Mouse (Mus musculus): ENCODE measurements at regions not wholly inside any gene's neighbourhood (a gene's known extent, or its start where the extent isn't known, plus 50 kb on each side); places are given as distances from the start of the nearest gene placed in this dataset.

DNA sequence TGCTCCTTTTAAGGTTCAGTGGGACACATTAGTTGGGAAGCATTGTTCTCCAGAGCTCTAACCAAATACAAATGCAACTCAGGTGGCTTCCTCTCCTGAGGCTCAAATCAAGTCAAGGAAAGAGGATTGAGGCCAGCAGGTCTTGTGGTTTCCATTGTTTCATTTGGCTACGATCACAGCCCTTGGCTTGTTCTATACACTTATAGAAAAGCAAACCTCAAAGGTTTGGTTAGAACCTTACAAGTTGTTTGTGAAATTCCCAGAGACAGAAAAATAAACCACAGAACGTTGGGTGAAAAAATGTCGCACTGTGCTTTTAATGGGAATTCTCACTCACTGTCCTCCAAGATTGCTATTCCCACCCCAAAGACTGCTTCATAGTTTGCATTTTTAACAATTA, 360.4 kb upstream of the Epha3 start:
- Histone ChIP-seq H3K36me3 (ENCODE audit: control insufficient read depth, insufficient read depth, low read length) (no peaks in the 10 kb centered on the region), H3K27me3 (ENCODE audit: control insufficient read depth, insufficient read depth, low read length) (no peaks in the 10 kb centered on the region), H3K4me1 (ENCODE audit: control insufficient read depth, insufficient read depth, low read length) (no peaks in the 10 kb centered on the region), H3K27ac (no peak overlapping the region), H3K9ac (ENCODE audit: low read depth, low read length) (no peak overlapping the region), H3K79me2 (replicated peaks; ENCODE audit: control insufficient read depth, insufficient read depth, low read length) (no peaks in the 10 kb centered on the region), H3K4me3 (no peak overlapping the region)
- WGBS, result 75% methylated on average over 3 of the region's 3 CpGs
- intact Hi-C loops (cut with DNase I), result no loop called here
- TF ChIP-seq EP300 (IDR thresholded peaks at IDR 0.05; ENCODE audit: insufficient read depth, low read depth, low read length) (no peak), CTCF (IDR thresholded peaks at IDR 0.05) (no peak), POLR2A (IDR thresholded peaks at IDR 0.05; ENCODE audit: insufficient read depth, low read depth, low read length) (no peak)
- no peak for DNase-seq

DNA sequence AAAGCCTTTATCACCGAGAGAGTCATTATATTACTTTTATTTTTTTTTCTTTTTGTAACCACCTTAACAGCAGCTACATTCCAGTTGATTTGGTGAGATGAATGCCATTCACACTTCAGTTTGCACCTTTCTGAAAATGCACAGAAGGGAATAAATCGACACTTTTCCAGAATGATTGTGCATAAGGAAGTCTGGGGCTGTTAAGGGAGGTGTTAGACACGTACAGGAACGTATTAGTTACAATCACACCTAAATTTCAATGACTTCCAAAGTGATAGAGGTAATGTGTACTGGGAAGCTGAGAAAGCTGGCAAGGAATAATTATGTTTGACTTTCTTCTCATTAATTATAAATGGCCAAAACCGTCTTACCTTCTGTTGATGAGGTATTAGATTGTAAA, 352.7 kb upstream of the Epha3 start:
- no peak for TF ChIP-seq POLR2A (IDR thresholded peaks at IDR 0.05; ENCODE audit: insufficient read depth, low read depth, low read length)
- TF ChIP-seq CTCF (IDR thresholded peaks at IDR 0.05), result no peak
- no peak for TF ChIP-seq EP300 (IDR thresholded peaks at IDR 0.05; ENCODE audit: insufficient read depth, low read depth, low read length)
- 74% methylated on average over 5 of the region's 5 CpGs for WGBS
- Histone ChIP-seq H3K4me3 (no peak overlapping the region), H3K27me3 (ENCODE audit: control insufficient read depth, insufficient read depth, low read length) (no peaks in the 10 kb centered on the region), H3K27ac (no peak overlapping the region), H3K36me3 (ENCODE audit: control insufficient read depth, insufficient read depth, low read length) (no peaks in the 10 kb centered on the region), H3K79me2 (replicated peaks; ENCODE audit: control insufficient read depth, insufficient read depth, low read length) (no peaks in the 10 kb centered on the region), H3K4me1 (ENCODE audit: control insufficient read depth, insufficient read depth, low read length) (no peaks in the 10 kb centered on the region), H3K9ac (ENCODE audit: low read depth, low read length) (no peak overlapping the region)
- intact Hi-C loops (cut with DNase I), result no loop called here
- DNase-seq, result no peak

DNA sequence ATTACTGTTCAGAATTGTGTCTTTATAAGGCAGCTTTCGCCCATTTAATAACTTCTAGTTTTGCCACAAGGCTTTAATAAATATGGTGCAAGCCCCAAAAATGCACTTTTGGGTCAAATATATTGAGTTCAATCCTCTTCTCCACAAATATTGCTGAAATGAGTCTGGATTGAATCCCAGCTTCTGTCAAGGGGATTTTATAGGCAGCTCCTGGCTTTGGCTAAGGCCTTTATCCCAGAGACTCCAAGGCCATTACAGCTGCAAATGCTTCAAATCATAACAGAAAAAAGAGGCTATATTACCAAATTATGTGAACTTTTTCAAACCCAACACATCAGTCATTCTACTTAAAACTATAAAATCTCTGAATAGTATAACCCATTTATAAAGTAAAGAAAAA, 347.9 kb upstream of the Epha3 start:
- 76% methylated on average over 1 of the region's 1 CpGs for WGBS
- TF ChIP-seq CTCF (IDR thresholded peaks at IDR 0.05) (no peak), EP300 (IDR thresholded peaks at IDR 0.05; ENCODE audit: insufficient read depth, low read depth, low read length) (no peak), POLR2A (IDR thresholded peaks at IDR 0.05; ENCODE audit: insufficient read depth, low read depth, low read length) (no peak)
- Histone ChIP-seq H3K27ac (no peak overlapping the region), H3K27me3 (ENCODE audit: control insufficient read depth, insufficient read depth, low read length) (no peaks in the 10 kb centered on the region), H3K79me2 (replicated peaks; ENCODE audit: control insufficient read depth, insufficient read depth, low read length) (no peaks in the 10 kb centered on the region), H3K4me3 (no peak overlapping the region), H3K4me1 (ENCODE audit: control insufficient read depth, insufficient read depth, low read length) (no peaks in the 10 kb centered on the region), H3K9ac (ENCODE audit: low read depth, low read length) (no peak overlapping the region), H3K36me3 (ENCODE audit: control insufficient read depth, insufficient read depth, low read length) (no peaks in the 10 kb centered on the region)
- DNase-seq, result no peak
- intact Hi-C loops (cut with DNase I), result no loop called here

DNA sequence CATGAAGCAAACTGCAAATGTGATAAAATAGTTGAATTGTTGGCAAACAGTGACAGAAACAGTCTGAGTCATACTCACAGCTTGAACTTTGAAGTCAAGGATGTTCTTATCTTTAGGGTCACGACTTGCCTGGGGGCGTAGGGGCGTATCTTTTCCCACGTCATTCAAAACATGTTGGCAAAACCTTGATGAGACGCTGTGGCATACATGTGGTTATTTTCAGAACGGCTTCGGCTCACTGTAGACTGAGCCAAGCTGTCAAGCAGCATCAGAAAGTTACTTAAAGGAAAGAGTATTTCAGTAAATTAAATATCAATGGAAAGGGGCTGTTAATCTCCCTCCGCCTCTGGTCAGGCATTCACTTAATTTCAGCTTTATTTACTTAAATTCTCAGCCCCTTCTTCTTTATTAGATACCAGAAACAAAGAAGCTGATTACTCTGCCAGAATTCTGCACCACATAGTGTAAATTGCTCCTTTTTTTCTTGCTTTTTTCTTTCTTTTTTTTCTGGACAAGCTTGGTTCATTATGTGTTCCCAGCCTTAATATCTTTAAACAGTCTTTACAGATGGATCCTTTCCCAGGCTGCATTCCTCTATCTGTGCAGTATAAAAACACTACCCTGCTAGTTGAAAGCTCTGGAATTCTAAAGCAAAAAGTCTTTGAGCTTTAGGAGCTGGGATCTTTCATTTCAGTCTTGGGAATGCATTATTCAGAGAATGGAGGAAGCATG, 302.9 kb upstream of the Epha3 start:
- 12% methylated on average over 8 of the region's 8 CpGs for WGBS
- Histone ChIP-seq H3K79me2 (replicated peaks; ENCODE audit: control insufficient read depth, insufficient read depth, low read length) (no peaks in the 10 kb centered on the region), H3K36me3 (ENCODE audit: control insufficient read depth, insufficient read depth, low read length) (no peaks in the 10 kb centered on the region), H3K27me3 (ENCODE audit: control insufficient read depth, insufficient read depth, low read length) (no peaks in the 10 kb centered on the region), H3K4me3 (no peak overlapping the region), H3K4me1 (ENCODE audit: control insufficient read depth, insufficient read depth, low read length) (no peaks in the 10 kb centered on the region), H3K9ac (ENCODE audit: low read depth, low read length) (no peak overlapping the region), H3K27ac (no peak overlapping the region)
- TF ChIP-seq EP300 (IDR thresholded peaks at IDR 0.05; ENCODE audit: insufficient read depth, low read depth, low read length) (no peak), CTCF (IDR thresholded peaks at IDR 0.05) (no peak), POLR2A (IDR thresholded peaks at IDR 0.05; ENCODE audit: insufficient read depth, low read depth, low read length) (no peak)
- peak in 1 of 2 experiments; percentile 2 for DNase-seq
- intact Hi-C loops (cut with DNase I), result no loop called here

GRCm38 (mm10) chr16:64166036-64166435, 302.1 kb upstream of the Epha3 start:
- whole genome bisulfite sequencing, result 49% methylated on average over 2 of the region's 2 CpGs
- no peaks in the 10 kb centered on the region for H3K79me2 ChIP-seq (replicated peaks; ENCODE audit: control insufficient read depth, insufficient read depth, low read length)
- H3K36me3 ChIP-seq (ENCODE audit: control insufficient read depth, insufficient read depth, low read length), result no peaks in the 10 kb centered on the region
- TF ChIP-seq POLR2A (IDR thresholded peaks at IDR 0.05; ENCODE audit: insufficient read depth, low read depth, low read length) (no peak), CTCF (IDR thresholded peaks at IDR 0.05) (no peak), EP300 (IDR thresholded peaks at IDR 0.05; ENCODE audit: insufficient read depth, low read depth, low read length) (no peak)
- H3K27me3 ChIP-seq (ENCODE audit: control insufficient read depth, insufficient read depth, low read length), result no peaks in the 10 kb centered on the region
- no peak overlapping the region for H3K9ac ChIP-seq (ENCODE audit: low read depth, low read length)
- intact Hi-C loops (cut with DNase I), result no loop called here
- H3K4me1 ChIP-seq (ENCODE audit: control insufficient read depth, insufficient read depth, low read length), result no peaks in the 10 kb centered on the region
- no peak overlapping the region for H3K4me3 ChIP-seq
- no peak for DNase-seq
- H3K27ac ChIP-seq, result no peak overlapping the region

GRCm38 (mm10) chr16:64145687-64146535, 281.9 kb upstream of the Epha3 start:
- TF ChIP-seq CTCF (IDR thresholded peaks at IDR 0.05), result no peak
- TF ChIP-seq EP300 (IDR thresholded peaks at IDR 0.05; ENCODE audit: insufficient read depth, low read depth, low read length), result no peak
- TF ChIP-seq POLR2A (IDR thresholded peaks at IDR 0.05; ENCODE audit: insufficient read depth, low read depth, low read length), result no peak
- Histone ChIP-seq H3K4me1 (ENCODE audit: control insufficient read depth, insufficient read depth, low read length) (no peaks in the 10 kb centered on the region), H3K27me3 (ENCODE audit: control insufficient read depth, insufficient read depth, low read length) (no peaks in the 10 kb centered on the region), H3K9ac (ENCODE audit: low read depth, low read length) (no peak overlapping the region), H3K36me3 (ENCODE audit: control insufficient read depth, insufficient read depth, low read length) (no peaks in the 10 kb centered on the region), H3K4me3 (no peak overlapping the region), H3K27ac (no peak overlapping the region), H3K79me2 (replicated peaks; ENCODE audit: control insufficient read depth, insufficient read depth, low read length) (no peaks in the 10 kb centered on the region)
- intact Hi-C loops (cut with DNase I), result no loop called here
- no peak for DNase-seq
- 78% methylated on average over 14 of the region's 14 CpGs for WGBS

Measured in heart, adult 2 months (tissue).